10 mouse cellular contexts compared by ENCODE assay signal in genomic region chr13:55168958-55169369, GRCm38 (mm10). TPM values are rescaled to one million over a fixed set of nuclear protein-coding genes. Genes with fewer than 3 reads are reported as not detected.
DNase-seq lines count a peak whose midpoint lies in the region; ATAC-seq and TF ChIP-seq lines count a peak whose summit lies in the region.
"Had no signal": no experiment of that assay in that cellular context is flagged by ENCODE, and none has a peak within 500 bp of the region (broad histone marks: within the 10 kb centered on the region; RNA-seq: fewer than 3 reads in every experiment).

No protein-coding gene starts in this region.

- H3K4me3 ChIP-seq in forebrain, embryonic 12.5 days (replicated peaks), result no peak overlapping the region
- H3K4me3 ChIP-seq in forebrain, embryonic 11.5 days (ENCODE audit: low read depth, low read length), result no peak overlapping the region
- H3K4me3 ChIP-seq in embryonic facial prominence, embryonic 14.5 days (ENCODE audit: low read depth, low read length), result no peak overlapping the region
- H3K4me3 ChIP-seq in hindbrain, embryonic 10.5 days, result no peak overlapping the region
- no peak overlapping the region for H3K4me3 ChIP-seq in midbrain, postnatal 0 days (ENCODE audit: low read depth, low read length)
- H3K4me3 ChIP-seq: erythroblast, embryonic 14.5 days had no signal

- peak; percentile 61; the same call in 1 of the 2 replicates for ATAC-seq in forebrain, embryonic 12.5 days (ENCODE audit: low FRiP score)
- ATAC-seq in forebrain, embryonic 11.5 days (replicated peaks; ENCODE audit: low FRiP score), result no peak
- ATAC-seq in embryonic facial prominence, embryonic 14.5 days (ENCODE audit: low read depth), result peak; percentile 90
- ATAC-seq in midbrain, postnatal 0 days (ENCODE audit: low FRiP score), result peak; percentile 78

- H3K27me3 ChIP-seq in forebrain, embryonic 12.5 days, result no peaks in the 10 kb centered on the region; the same call in 1 of the 2 replicates
- H3K27me3 ChIP-seq in forebrain, embryonic 11.5 days (ENCODE audit: control insufficient read depth, insufficient read depth, low read length), result no peaks in the 10 kb centered on the region
- H3K27me3 ChIP-seq in embryonic facial prominence, embryonic 14.5 days (replicated peaks; ENCODE audit: control insufficient read depth, insufficient read depth, low read length), result no peaks in the 10 kb centered on the region
- H3K27me3 ChIP-seq in hindbrain, embryonic 10.5 days (ENCODE audit: insufficient read depth, poor library complexity, severe bottlenecking), result peaks cover 10% of the 10 kb centered on the region
- no peaks in the 10 kb centered on the region for H3K27me3 ChIP-seq in midbrain, postnatal 0 days (ENCODE audit: insufficient read depth, low read length)

- H3K27ac ChIP-seq in forebrain, embryonic 12.5 days, result peak overlapping the region; percentile 25; the same call in 1 of the 2 replicates
- H3K27ac ChIP-seq in forebrain, embryonic 11.5 days (ENCODE audit: low read depth, low read length), result no peak overlapping the region
- peak overlapping the region; percentile 42; the same call in 1 of the 2 replicates for H3K27ac ChIP-seq in embryonic facial prominence, embryonic 14.5 days (replicated peaks; ENCODE audit: low read depth, low read length)
- H3K27ac ChIP-seq in hindbrain, embryonic 10.5 days, result peak overlapping the region; percentile 72
- no peak overlapping the region for H3K27ac ChIP-seq in midbrain, postnatal 0 days (ENCODE audit: low read depth, low read length)

- WGBS in forebrain, embryonic 12.5 days, result 78% methylated on average over 13 of the region's 13 CpGs
- 77% methylated on average over 13 of the region's 13 CpGs for WGBS in forebrain, embryonic 11.5 days
- 48% methylated on average over 10 of the region's 13 CpGs for WGBS in embryonic facial prominence, embryonic 14.5 days
- WGBS in hindbrain, embryonic 10.5 days, result 61% methylated on average over 13 of the region's 13 CpGs
- 37% methylated on average over 13 of the region's 13 CpGs for WGBS in midbrain, postnatal 0 days

- no peak for TF ChIP-seq CTCF in midbrain, postnatal 0 days (IDR thresholded peaks at IDR 0.05)

- H3K36me3 ChIP-seq in forebrain, embryonic 12.5 days (replicated peaks), result no peaks in the 10 kb centered on the region
- H3K36me3 ChIP-seq in forebrain, embryonic 11.5 days (ENCODE audit: control insufficient read depth, insufficient read depth, low read length), result no peaks in the 10 kb centered on the region
- no peaks in the 10 kb centered on the region for H3K36me3 ChIP-seq in embryonic facial prominence, embryonic 14.5 days (ENCODE audit: control insufficient read depth, insufficient read depth, low read length)
- no peaks in the 10 kb centered on the region for H3K36me3 ChIP-seq in hindbrain, embryonic 10.5 days
- H3K36me3 ChIP-seq in midbrain, postnatal 0 days (ENCODE audit: insufficient read depth, low read length), result no peaks in the 10 kb centered on the region

- no peaks in the 10 kb centered on the region for H3K9me3 ChIP-seq in forebrain, embryonic 12.5 days
- no peaks in the 10 kb centered on the region for H3K9me3 ChIP-seq in forebrain, embryonic 11.5 days (ENCODE audit: control insufficient read depth, low read length)
- no peaks in the 10 kb centered on the region for H3K9me3 ChIP-seq in embryonic facial prominence, embryonic 14.5 days (ENCODE audit: control insufficient read depth, low read length)
- H3K9me3 ChIP-seq in hindbrain, embryonic 10.5 days, result no peaks in the 10 kb centered on the region
- no peaks in the 10 kb centered on the region for H3K9me3 ChIP-seq in midbrain, postnatal 0 days (ENCODE audit: low read length)

- no peak for DNase-seq in forebrain, embryonic 11.5 days (ENCODE audit: low spot score)
- peak; percentile 88 for DNase-seq in embryonic facial prominence, embryonic 14.5 days (ENCODE audit: low spot score)
- DNase-seq in hindbrain, embryonic 10.5 days (ENCODE audit: low spot score), result peak; percentile 44
- peak; percentile 59 to 68 for DNase-seq in layer of hippocampus, postnatal 10 days (ENCODE audit: low spot score in 2 of 2)
- peak; percentile 78 for DNase-seq in midbrain, postnatal 0 days (ENCODE audit: low spot score)
- DNase-seq in spleen, postnatal 36 days (ENCODE audit: low spot score in 2 of 2), result no peak
- no peak for DNase-seq in thymus, postnatal 14 days

- H3K4me2 ChIP-seq in forebrain, embryonic 12.5 days, result no peak overlapping the region
- no peak overlapping the region for H3K4me2 ChIP-seq in forebrain, embryonic 11.5 days (ENCODE audit: low read depth, low read length, severe bottlenecking)
- H3K4me2 ChIP-seq in embryonic facial prominence, embryonic 14.5 days (ENCODE audit: low read depth, low read length), result peak overlapping the region; percentile 31; the same call in 1 of the 2 replicates
- no peak overlapping the region for H3K4me2 ChIP-seq in midbrain, postnatal 0 days (ENCODE audit: low read depth, low read length, poor library complexity, severe bottlenecking)

- peaks cover 18% of the 10 kb centered on the region for H3K4me1 ChIP-seq in forebrain, embryonic 12.5 days
- H3K4me1 ChIP-seq in forebrain, embryonic 11.5 days (replicated peaks; ENCODE audit: control insufficient read depth, insufficient read depth, low read length), result peaks cover 7% of the 10 kb centered on the region; the same call in 1 of the 2 replicates
- H3K4me1 ChIP-seq in embryonic facial prominence, embryonic 14.5 days (ENCODE audit: control insufficient read depth, insufficient read depth, low read length), result peaks cover 14% of the 10 kb centered on the region
- H3K4me1 ChIP-seq in hindbrain, embryonic 10.5 days (replicated peaks), result peaks cover 41% of the 10 kb centered on the region
- no peaks in the 10 kb centered on the region; the same call in 1 of the 2 replicates for H3K4me1 ChIP-seq in midbrain, postnatal 0 days (ENCODE audit: insufficient read depth, low read length)

- peak overlapping the region; percentile 17; the same call in 1 of the 2 replicates for H3K9ac ChIP-seq in forebrain, embryonic 12.5 days
- no peak overlapping the region for H3K9ac ChIP-seq in forebrain, embryonic 11.5 days (ENCODE audit: low read length)
- no peak overlapping the region for H3K9ac ChIP-seq in embryonic facial prominence, embryonic 14.5 days (ENCODE audit: low read depth, low read length)
- no peak overlapping the region for H3K9ac ChIP-seq in midbrain, postnatal 0 days (replicated peaks; ENCODE audit: low read length, poor library complexity, severe bottlenecking)

RNA-seq across cellular contexts. Expression of gene Fgfr4, which starts 16.5 kb away (rescaled TPM):
- polyA plus RNA-seq in forebrain, embryonic 12.5 days (2016; fragmentation: Nextera tagmentation; extraction: Ambion mirVana), result 0.15 and 0.20 TPM in 2 replicates
- polyA plus RNA-seq in forebrain, embryonic 11.5 days (2014; fragmentation: Nextera tagmentation; extraction: Ambion mirVana), result 0.23 and 0.27 TPM in 2 replicates
- polyA plus RNA-seq in embryonic facial prominence, embryonic 14.5 days (2014; fragmentation: Nextera tagmentation; extraction: Ambion mirVana), result 16.4 and 19.9 TPM in 2 replicates
- 0.67 and 1.3 TPM in 2 replicates for polyA plus RNA-seq in hindbrain, embryonic 10.5 days (2016; fragmentation: Nextera tagmentation; extraction: Ambion mirVana)
- total RNA-seq in layer of hippocampus, postnatal 10 days (2021), result under 1 TPM; 0.41 to 0.58 TPM
- 0.44 and 0.61 TPM in 2 replicates for total RNA-seq in midbrain, postnatal 0 days (2014; rRNA removed)
- 0.52 and 0.63 TPM in 2 replicates for polyA plus RNA-seq in midbrain, postnatal 0 days (2015; fragmentation: Nextera tagmentation; extraction: Ambion mirVana)
- total RNA-seq: neutrophil, adult 5-6 weeks had no signal

RNA-seq across cellular contexts. Expression of gene Gm17617, which starts 35.6 kb away (rescaled TPM):
- not detected in 2 replicates for polyA plus RNA-seq in forebrain, embryonic 12.5 days (2016; fragmentation: Nextera tagmentation; extraction: Ambion mirVana)
- polyA plus RNA-seq in forebrain, embryonic 11.5 days (2014; fragmentation: Nextera tagmentation; extraction: Ambion mirVana), result not detected in 2 replicates
- polyA plus RNA-seq in embryonic facial prominence, embryonic 14.5 days (2014; fragmentation: Nextera tagmentation; extraction: Ambion mirVana), result not detected in 2 replicates
- not detected in 2 replicates for polyA plus RNA-seq in hindbrain, embryonic 10.5 days (2016; fragmentation: Nextera tagmentation; extraction: Ambion mirVana)
- not detected for total RNA-seq in layer of hippocampus, postnatal 10 days (2021)
- total RNA-seq in midbrain, postnatal 0 days (2014; rRNA removed), result not detected in 2 replicates
- polyA plus RNA-seq in midbrain, postnatal 0 days (2015; fragmentation: Nextera tagmentation; extraction: Ambion mirVana), result not detected in 2 replicates
- total RNA-seq: neutrophil, adult 5-6 weeks had no signal
- polyA plus RNA-seq: erythroblast, embryonic 14.5 days had no signal

RNA-seq across cellular contexts. Expression of gene Nsd1, which starts 40.6 kb away (rescaled TPM):
- 83.4 and 83.6 TPM in 2 replicates for polyA plus RNA-seq in forebrain, embryonic 12.5 days (2016; fragmentation: Nextera tagmentation; extraction: Ambion mirVana)
- polyA plus RNA-seq in forebrain, embryonic 11.5 days (2014; fragmentation: Nextera tagmentation; extraction: Ambion mirVana), result 69.6 and 79.3 TPM in 2 replicates
- polyA plus RNA-seq in embryonic facial prominence, embryonic 14.5 days (2014; fragmentation: Nextera tagmentation; extraction: Ambion mirVana), result 55.0 and 58.7 TPM in 2 replicates
- polyA plus RNA-seq in hindbrain, embryonic 10.5 days (2016; fragmentation: Nextera tagmentation; extraction: Ambion mirVana), result 69.3 and 73.9 TPM in 2 replicates
- total RNA-seq in layer of hippocampus, postnatal 10 days (2021), result 100 to 1,000 TPM; 153 to 156 TPM
- total RNA-seq in midbrain, postnatal 0 days (2014; rRNA removed), result 103 and 111 TPM in 2 replicates
- polyA plus RNA-seq in midbrain, postnatal 0 days (2015; fragmentation: Nextera tagmentation; extraction: Ambion mirVana), result 47.0 and 56.2 TPM in 2 replicates

Comparison
In these comparisons a context has a peak if more than half of its experiments do, and no peak if none do; other contexts are left out.
1. H3K27ac ChIP-seq: peak in forebrain, embryonic 12.5 days (single experiment), embryonic facial prominence, embryonic 14.5 days (single experiment) and hindbrain, embryonic 10.5 days (single experiment); none in forebrain, embryonic 11.5 days (single experiment) and midbrain, postnatal 0 days (single experiment).
2. DNase-seq: peak in embryonic facial prominence, embryonic 14.5 days (single experiment), hindbrain, embryonic 10.5 days (single experiment), layer of hippocampus, postnatal 10 days (2 of 2) and midbrain, postnatal 0 days (single experiment); none in forebrain, embryonic 11.5 days (single experiment), spleen, postnatal 36 days (0 of 2) and thymus, postnatal 14 days (single experiment).